Mouse (Mus musculus) cerebellum, adult 9-11 months (tissue): ENCODE results near the gene Caprin1.

Source experiments
- DNase-seq: peaks from one replicate; pipeline ENCODE4 v3.0.0; 2022

Caprin1 gene

GRCm38 (mm10) chr2:103796211-103796860, 1.1 kb downstream of the Caprin1 start:
- peak; percentile 68 for DNase-seq

- DNase-seq = peak; percentile 54
Observed at GRCm38 (mm10) chr2:103795843-103796210, 1.6 kb downstream of the Caprin1 start.

GRCm38 (mm10) chr2:103792009-103792408, 5.4 kb downstream of the Caprin1 start:
- no peak for DNase-seq

GRCm38 (mm10) chr2:103785735-103786134, 11.7 kb downstream of the Caprin1 start:
- DNase-seq = no peak

GRCm38 (mm10) chr2:103784621-103785020, 12.8 kb downstream of the Caprin1 start:
- no peak for DNase-seq

GRCm38 (mm10) chr2:103762492-103762891, 35.0 kb downstream of the Caprin1 start:
- no peak for DNase-seq

GRCm38 (mm10) chr2:103761993-103762392, 35.5 kb downstream of the Caprin1 start:
- no peak for DNase-seq

- DNase-seq = peak; percentile 99
Observed at GRCm38 (mm10) chr2:103760906-103761716, 36.3 kb downstream of the Caprin1 start, which contains the start of gene Nat10. Nat10 (minus strand) TSS chr2:103761270.

- DNase-seq = no peak
Observed at GRCm38 (mm10) chr2:103760421-103760820, 37.0 kb downstream of the Caprin1 start.

GRCm38 (mm10) chr2:103755458-103756085, 41.9 kb downstream of the Caprin1 start:
- DNase-seq = no peak

GRCm38 (mm10) chr2:103754614-103755013, 42.8 kb downstream of the Caprin1 start:
- DNase-seq = no peak

- no peak for DNase-seq
Observed at GRCm38 (mm10) chr2:103751771-103752170, 45.7 kb downstream of the Caprin1 start.

- DNase-seq = no peak
Observed at GRCm38 (mm10) chr2:103749091-103749490, 48.4 kb downstream of the Caprin1 start.

GRCm38 (mm10) chr2:103747891-103748290, 49.6 kb downstream of the Caprin1 start:
- no peak for DNase-seq

GRCm38 (mm10) chr2:103746761-103747160, 50.7 kb downstream of the Caprin1 start:
- DNase-seq = no peak

- no peak for DNase-seq
Observed at GRCm38 (mm10) chr2:103746096-103746495, 51.4 kb downstream of the Caprin1 start.

- no peak for DNase-seq
Observed at GRCm38 (mm10) chr2:103745481-103745880, 52.0 kb downstream of the Caprin1 start.

- peak; percentile 34 for DNase-seq
Observed at GRCm38 (mm10) chr2:103743988-103744387, 53.5 kb downstream of the Caprin1 start.

GRCm38 (mm10) chr2:103743536-103743935, 53.9 kb downstream of the Caprin1 start:
- DNase-seq = no peak

- DNase-seq = no peak
Observed at GRCm38 (mm10) chr2:103742821-103743220, 54.6 kb downstream of the Caprin1 start.

GRCm38 (mm10) chr2:103731423-103731822, 66.0 kb downstream of the Caprin1 start:
- no peak for DNase-seq

- no peak for DNase-seq
Observed at GRCm38 (mm10) chr2:103730999-103731398, 66.5 kb downstream of the Caprin1 start.

- DNase-seq = no peak
Observed at GRCm38 (mm10) chr2:103728027-103728540, 69.4 kb downstream of the Caprin1 start.

- DNase-seq = no peak
Observed at GRCm38 (mm10) chr2:103724521-103724920, 72.9 kb downstream of the Caprin1 start.
